Mouse (Mus musculus): ENCODE measurements around the gene Bik.

GRCm38 (mm10) chr15:83523196-83523595 lies 3.5 kb upstream of the Bik start:
- TF ChIP-seq EP300 (IDR thresholded peaks at IDR 0.05; ENCODE audit: insufficient read depth, low read depth, low read length) = no peak
- TF ChIP-seq POLR2A (IDR thresholded peaks at IDR 0.05; ENCODE audit: insufficient read depth, low read length) = no peak

Data from ES-Bruce4 (cell line).